Mouse (Mus musculus) heart, adult 2 months (tissue): ENCODE data around the gene Cntn1.

Source experiments
- CTCF ChIP-seq: fragments of 200-600 bp; IDR thresholded peaks from 2 replicates; pipeline ENCODE4 v1.8.1; 2022; ENCODE audit warnings: antibody characterized with exemption, mild to moderate bottlenecking, moderate library complexity
- EP300 ChIP-seq: fragments of 200-500 bp; IDR thresholded peaks from 2 replicates; pipeline ENCODE4 v1.6.1; 2011; ENCODE audit warnings: low read depth, low read length, control low read depth; ENCODE audit not compliant: insufficient read depth
- POLR2A ChIP-seq: fragments of 200-500 bp; IDR thresholded peaks from 2 replicates; pipeline ENCODE4 v1.6.1; 2011; ENCODE audit warnings: mild to moderate bottlenecking, low read depth, low read length, control low read depth; ENCODE audit not compliant: insufficient read depth

DNA sequence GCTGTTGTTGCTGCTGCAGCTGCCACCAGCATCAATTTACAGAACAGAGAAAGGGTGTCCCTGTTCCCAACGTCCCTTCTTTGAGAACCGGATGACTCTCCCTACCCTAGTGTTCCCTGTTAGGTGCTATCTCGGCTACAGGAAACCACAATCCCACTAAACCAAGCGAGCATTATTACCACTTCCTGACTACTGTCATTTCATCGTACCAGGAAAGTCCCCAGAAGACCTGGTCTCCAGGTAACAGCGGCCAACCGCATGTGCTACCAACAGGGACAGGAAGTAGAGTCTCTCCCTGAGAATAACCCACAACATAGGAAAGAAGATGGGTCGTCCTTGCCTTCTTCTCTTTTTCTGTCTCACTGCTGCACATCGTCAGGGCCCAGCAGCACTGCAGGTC, 83.3 kb downstream of the Cntn1 start:
- TF ChIP-seq CTCF (no peak), EP300 (no peak), POLR2A (no peak)
